In the genomic region with DNA sequence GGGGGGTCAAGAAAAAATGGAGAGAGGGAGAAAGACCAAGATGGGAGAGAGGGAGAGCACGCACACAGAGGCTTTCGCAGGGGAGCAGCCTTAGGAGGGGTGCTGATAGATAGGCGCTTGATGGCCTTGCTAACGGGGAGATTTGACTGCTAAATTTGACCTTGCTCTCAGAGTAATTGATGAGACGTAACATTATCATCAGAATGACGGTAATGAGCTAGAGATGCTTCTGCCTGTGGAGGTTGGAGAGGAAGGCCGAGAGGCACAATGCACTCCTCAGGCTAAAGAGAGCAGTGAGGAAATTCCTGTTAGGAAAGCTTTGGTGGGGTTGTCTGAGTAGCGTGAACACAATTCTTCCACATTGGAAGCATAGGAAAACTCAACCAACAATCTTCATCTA, we compare ENCODE assay signal across 13 mouse cellular contexts.
DNase-seq lines count a peak whose midpoint lies in the region; ATAC-seq and TF ChIP-seq lines count a peak whose summit lies in the region.
"Had no signal": no experiment of that assay in that cellular context is flagged by ENCODE, and none has a peak within 500 bp of the region (broad histone marks: within the 10 kb centered on the region; RNA-seq: fewer than 3 reads in every experiment).

No protein-coding gene starts in this region.

- no peak for ATAC-seq in embryonic facial prominence, embryonic 13.5 days (ENCODE audit: insufficient number of reproducible peaks, insufficient read depth, low FRiP score, low TSS enrichment, low read depth)
- ATAC-seq in lung, embryonic 16.5 days (ENCODE audit: low read depth), result no peak
- ATAC-seq in neural tube, embryonic 14.5 days (ENCODE audit: low read depth), result no peak

- no peaks in the 10 kb centered on the region for H3K36me3 ChIP-seq in embryonic facial prominence, embryonic 13.5 days
- H3K36me3 ChIP-seq in embryonic facial prominence, embryonic 10.5 days (replicated peaks), result no peaks in the 10 kb centered on the region
- H3K36me3 ChIP-seq in lung, embryonic 16.5 days (ENCODE audit: control insufficient read depth, insufficient read depth, low read length), result no peaks in the 10 kb centered on the region
- H3K36me3 ChIP-seq in neural tube, embryonic 14.5 days (ENCODE audit: control insufficient read depth, insufficient read depth, low read length), result no peaks in the 10 kb centered on the region
- H3K36me3 ChIP-seq: heart, embryonic 13.5 days had no signal

- H3K27me3 ChIP-seq in embryonic facial prominence, embryonic 13.5 days, result no peaks in the 10 kb centered on the region
- no peaks in the 10 kb centered on the region for H3K27me3 ChIP-seq in embryonic facial prominence, embryonic 10.5 days (replicated peaks; ENCODE audit: low read depth, poor library complexity, severe bottlenecking)
- H3K27me3 ChIP-seq in lung, embryonic 16.5 days (ENCODE audit: control insufficient read depth, insufficient read depth, low read depth, low read length), result no peaks in the 10 kb centered on the region
- H3K27me3 ChIP-seq in neural tube, embryonic 14.5 days (ENCODE audit: control insufficient read depth, insufficient read depth, low read length), result no peaks in the 10 kb centered on the region
- H3K27me3 ChIP-seq: heart, embryonic 13.5 days had no signal

- H3K4me1 ChIP-seq in embryonic facial prominence, embryonic 13.5 days, result no peaks in the 10 kb centered on the region
- H3K4me1 ChIP-seq in embryonic facial prominence, embryonic 10.5 days, result no peaks in the 10 kb centered on the region
- peaks cover 9% of the 10 kb centered on the region; the same call in 1 of the 2 replicates for H3K4me1 ChIP-seq in lung, embryonic 16.5 days (replicated peaks; ENCODE audit: control insufficient read depth, insufficient read depth, low read length)
- no peaks in the 10 kb centered on the region for H3K4me1 ChIP-seq in neural tube, embryonic 14.5 days (ENCODE audit: control insufficient read depth, insufficient read depth, low read length)

- DNase-seq in embryonic facial prominence, embryonic 10.5 days (ENCODE audit: low spot score), result no peak
- no peak for DNase-seq in lung, postnatal 25 days (ENCODE audit: low spot score)
- DNase-seq in brain, embryonic 14.5 days (ENCODE audit: low read depth), result peak; percentile 40
- no peak for DNase-seq in layer of hippocampus, adult 9-10 months (ENCODE audit: low spot score)
- no peak for DNase-seq in kidney, adult 18-20 months
- DNase-seq: cerebellum, adult 18-20 months had no signal

- H3K27ac ChIP-seq in embryonic facial prominence, embryonic 13.5 days, result no peak overlapping the region
- no peak overlapping the region for H3K27ac ChIP-seq in embryonic facial prominence, embryonic 10.5 days (replicated peaks)
- 0 out of 2 replicates have a peak overlapping the region, but pooled peaks have one; percentile 7 for H3K27ac ChIP-seq in lung, embryonic 16.5 days (ENCODE audit: low read length)
- peak overlapping the region; percentile 16; the same call in 1 of the 2 replicates for H3K27ac ChIP-seq in neural tube, embryonic 14.5 days (ENCODE audit: low read depth, low read length)
- H3K27ac ChIP-seq: heart, embryonic 13.5 days; kidney, postnatal 0 days; macrophage had no signal

- no peak for TF ChIP-seq POLR2A in brain, embryonic 14.5 days (IDR thresholded peaks at IDR 0.05; ENCODE audit: borderline replicate concordance, extremely low read depth, insufficient read depth, insufficient read length, poor library complexity, severe bottlenecking)

- TF ChIP-seq CTCF in brain, embryonic 14.5 days (IDR thresholded peaks at IDR 0.05; ENCODE audit: borderline replicate concordance, extremely low read depth, insufficient read depth, insufficient read length), result no peak

- WGBS in embryonic facial prominence, embryonic 13.5 days, result 47% methylated on average over 8 of the region's 8 CpGs
- WGBS in embryonic facial prominence, embryonic 10.5 days, result 40% methylated on average over 8 of the region's 8 CpGs
- 33% methylated on average over 8 of the region's 8 CpGs for WGBS in lung, embryonic 16.5 days
- WGBS in neural tube, embryonic 14.5 days, result 25% methylated on average over 8 of the region's 8 CpGs

- H3K4me2 ChIP-seq in embryonic facial prominence, embryonic 13.5 days, result peak overlapping the region; percentile 9; the same call in 1 of the 2 replicates
- peak overlapping the region; percentile 29; the same call in 1 of the 2 replicates for H3K4me2 ChIP-seq in lung, embryonic 16.5 days (ENCODE audit: low read depth, low read length)
- no peak overlapping the region for H3K4me2 ChIP-seq in neural tube, embryonic 14.5 days (ENCODE audit: low read depth, low read length)
- H3K4me2 ChIP-seq: heart, embryonic 13.5 days; liver, embryonic 11.5 days had no signal

- no peak overlapping the region for H3K4me3 ChIP-seq in embryonic facial prominence, embryonic 13.5 days
- no peak overlapping the region for H3K4me3 ChIP-seq in embryonic facial prominence, embryonic 10.5 days
- H3K4me3 ChIP-seq in lung, embryonic 16.5 days (ENCODE audit: low read length), result no peak overlapping the region
- no peak overlapping the region for H3K4me3 ChIP-seq in neural tube, embryonic 14.5 days (ENCODE audit: low read depth, low read length)
- H3K4me3 ChIP-seq: heart, embryonic 13.5 days had no signal

- no peaks in the 10 kb centered on the region for H3K9me3 ChIP-seq in embryonic facial prominence, embryonic 13.5 days
- H3K9me3 ChIP-seq in embryonic facial prominence, embryonic 10.5 days, result no peaks in the 10 kb centered on the region
- no peaks in the 10 kb centered on the region for H3K9me3 ChIP-seq in lung, embryonic 16.5 days (ENCODE audit: control insufficient read depth, low read length)
- no peaks in the 10 kb centered on the region for H3K9me3 ChIP-seq in neural tube, embryonic 14.5 days (ENCODE audit: control insufficient read depth, low read length)
- H3K9me3 ChIP-seq: heart, embryonic 13.5 days had no signal

- no peak overlapping the region for H3K9ac ChIP-seq in embryonic facial prominence, embryonic 13.5 days
- H3K9ac ChIP-seq in lung, embryonic 16.5 days (ENCODE audit: low read length), result no peak overlapping the region
- H3K9ac ChIP-seq in neural tube, embryonic 14.5 days (replicated peaks; ENCODE audit: low read depth, low read length), result no peak overlapping the region
- H3K9ac ChIP-seq: heart, embryonic 13.5 days had no signal

Comparison
In these comparisons a context has a peak if more than half of its experiments do, and no peak if none do; other contexts are left out.
1. H3K27ac ChIP-seq: peak in lung, embryonic 16.5 days (single experiment) and neural tube, embryonic 14.5 days (single experiment); none in embryonic facial prominence, embryonic 13.5 days (single experiment) and embryonic facial prominence, embryonic 10.5 days (single experiment).